Mouse (Mus musculus) G1E (cell line): ENCODE data around the gene Cdx2. TPM values are rescaled to one million over a fixed set of nuclear protein-coding genes. Genes with fewer than 3 reads are reported as not detected.

Source experiments
- ATAC-seq: 2 replicates; pipeline ENCODE4 v1.8.0; 2016; ENCODE audit warnings: mild to moderate bottlenecking; ENCODE audit not compliant: insufficient number of reproducible peaks, poor library complexity, low FRiP score, severe bottlenecking; ENCODE audit errors: extremely low read depth
- DNase-seq: peaks from one replicate; pipeline ENCODE4 v3.0.0; 2012; ENCODE audit warnings: low spot score
- H3K27me3 ChIP-seq: 2 replicates; pipeline ENCODE4 v1.6.1; 2012; ENCODE audit warnings: mild to moderate bottlenecking, low read length, inconsistent platforms; ENCODE audit not compliant: insufficient read depth
- H3K36me3 ChIP-seq: replicated peaks from 2 replicates; pipeline ENCODE3; 2012; ENCODE audit warnings: mild to moderate bottlenecking, inconsistent platforms
- H3K4me1 ChIP-seq: 2 replicates; pipeline ENCODE4 v1.6.1; 2012; ENCODE audit warnings: low read depth, low read length, inconsistent platforms, mixed read lengths; ENCODE audit not compliant: insufficient read depth
- H3K4me3 ChIP-seq: 2 replicates; pipeline ENCODE4 v1.5.1; 2012; ENCODE audit warnings: low read depth, mild to moderate bottlenecking, inconsistent platforms, low read length, moderate library complexity, mixed read lengths
- H3K9me3 ChIP-seq: replicated peaks from 2 replicates; pipeline ENCODE4 v1.6.1; 2012; ENCODE audit warnings: inconsistent platforms
- CTCF ChIP-seq: IDR thresholded peaks from 2 replicates; pipeline ENCODE4 v1.5.1; 2012; ENCODE audit warnings: low read depth, low read length, inconsistent platforms, mixed read lengths
- GATA1 ChIP-seq: IDR thresholded peaks from 2 replicates; pipeline ENCODE4 v1.6.1; 2012; ENCODE audit warnings: borderline replicate concordance, low read length, inconsistent platforms, mixed read lengths
- GATA2 ChIP-seq: IDR thresholded peaks from 2 replicates; pipeline ENCODE4 v1.6.1; 2012; ENCODE audit warnings: low read depth, low read length, inconsistent platforms, borderline replicate concordance
- POLR2AphosphoS5 ChIP-seq: IDR thresholded peaks from 2 replicates; pipeline ENCODE4 v1.6.1; 2012; ENCODE audit warnings: low read depth, low read length, inconsistent platforms; ENCODE audit not compliant: insufficient replicate concordance
- TAL1 ChIP-seq: conservative IDR thresholded peaks from 2 replicates; pipeline ENCODE4 v1.6.1; 2012; ENCODE audit warnings: low read depth, low read length, inconsistent platforms, mixed read lengths
- polyA plus RNA-seq: library from polyadenylated mRNA; stranded (reverse); fragments of >175 nt; gene quantifications from 2 replicates; pipeline ENCODE4 v1.2.3, GENCODE M21; 2012
- total RNA-seq, 2 experiments: library from RNA; stranded (forward) in 1 of 2; stranded (reverse) in 1 of 2; fragments of 200-1000 nt in 1 of 2; fragments of >200 nt in 1 of 2; fragmentation: Nextera tagmentation in 1 of 2; gene quantifications; 2 replicates each; pipeline ENCODE4 v1.2.3; 2014 to 2017

Cdx2 gene
- total and polyA plus RNA-seq, 3 experiments, result not detected

DNA sequence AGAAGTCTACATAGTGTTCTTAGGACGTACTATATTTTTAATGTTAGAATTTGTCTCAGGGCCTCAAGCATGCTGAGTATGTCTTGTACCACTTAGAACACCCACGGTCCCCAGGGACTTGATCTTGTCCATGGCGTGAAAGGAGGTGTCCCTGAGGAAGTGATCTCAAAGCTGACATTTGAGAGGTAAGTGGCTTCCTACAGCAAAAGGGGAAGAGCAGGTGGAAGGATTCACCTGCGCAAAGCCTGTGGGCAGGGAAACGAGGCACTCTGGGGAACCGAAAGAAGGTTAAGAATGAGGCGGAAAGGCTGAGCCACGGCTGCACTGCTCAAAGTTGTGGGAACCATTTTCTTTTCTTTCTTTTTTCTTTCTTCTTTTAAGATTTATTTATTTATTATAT, 44.9 kb upstream of the Cdx2 start:
- Histone ChIP-seq H3K27me3 (no peaks in the 10 kb centered on the region), H3K4me1 (peaks cover 2% of the 10 kb centered on the region; the same call in 1 of the 2 replicates), H3K36me3 (no peaks in the 10 kb centered on the region), H3K4me3 (no peak overlapping the region), H3K9me3 (no peaks in the 10 kb centered on the region)
- no peak for TF ChIP-seq GATA2
- TF ChIP-seq GATA1, result no peak
- no peak for TF ChIP-seq POLR2AphosphoS5
- DNase-seq (no peak), ATAC-seq (no peak)

DNA sequence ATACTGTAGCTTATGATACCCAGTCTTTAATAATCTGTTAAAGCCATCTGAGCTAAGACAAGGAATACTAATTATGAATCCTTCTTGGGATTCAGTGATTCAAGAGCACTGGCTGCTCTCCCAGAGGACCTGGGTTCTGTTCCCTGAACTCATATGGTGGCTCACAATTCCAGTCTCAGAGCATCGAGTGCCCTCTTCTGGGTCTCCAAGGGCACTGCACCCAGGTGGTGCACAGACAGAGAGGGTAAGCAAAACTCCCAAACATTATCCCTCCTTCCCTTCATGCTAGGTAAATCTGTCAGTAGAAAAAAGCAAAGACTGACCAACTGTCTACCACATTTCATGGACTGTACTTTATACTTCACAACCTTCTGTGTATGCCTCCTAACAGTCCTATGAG, 38.9 kb upstream of the Cdx2 start:
- no peaks in the 10 kb centered on the region for H3K4me1 ChIP-seq

DNA sequence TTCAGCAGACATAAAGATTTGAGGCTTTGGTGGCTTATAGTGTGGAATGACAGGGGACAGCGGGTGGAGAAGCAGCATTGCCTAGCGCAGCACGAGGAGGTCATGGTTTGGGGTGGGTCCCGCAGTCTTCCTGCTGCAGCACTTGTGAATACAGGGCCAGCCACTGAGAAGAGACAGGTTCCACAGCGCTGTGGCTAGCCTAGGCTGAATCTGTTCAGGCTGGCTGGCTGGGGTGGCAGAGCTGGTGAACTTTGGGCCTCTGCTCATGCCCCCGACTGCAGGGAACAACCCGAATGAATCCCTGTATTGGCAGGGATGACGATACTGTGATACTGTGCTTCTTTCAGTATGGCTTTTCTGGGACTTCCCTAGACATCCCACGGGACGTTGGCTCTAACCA, 36.8 kb upstream of the Cdx2 start:
- Histone ChIP-seq H3K4me1 (no peaks in the 10 kb centered on the region), H3K36me3 (no peaks in the 10 kb centered on the region), H3K4me3 (no peak overlapping the region), H3K27me3 (no peaks in the 10 kb centered on the region), H3K9me3 (no peaks in the 10 kb centered on the region)
- no peak for ATAC-seq
- TF ChIP-seq POLR2AphosphoS5, result no peak
- no peak for TF ChIP-seq GATA2
- no peak for TF ChIP-seq GATA1
- TF ChIP-seq TAL1, result no peak
- TF ChIP-seq CTCF, result no peak
- no peak for DNase-seq

More for the DNA sequence above, 38.9 kb upstream of the Cdx2 start:
- Histone ChIP-seq H3K36me3 (no peaks in the 10 kb centered on the region), H3K27me3 (no peaks in the 10 kb centered on the region), H3K4me3 (no peak overlapping the region), H3K9me3 (no peaks in the 10 kb centered on the region)
- TF ChIP-seq CTCF (no peak), POLR2AphosphoS5 (no peak), GATA2 (no peak), TAL1 (no peak), GATA1 (no peak)
- DNase-seq, result no peak
- ATAC-seq, result no peak

DNA sequence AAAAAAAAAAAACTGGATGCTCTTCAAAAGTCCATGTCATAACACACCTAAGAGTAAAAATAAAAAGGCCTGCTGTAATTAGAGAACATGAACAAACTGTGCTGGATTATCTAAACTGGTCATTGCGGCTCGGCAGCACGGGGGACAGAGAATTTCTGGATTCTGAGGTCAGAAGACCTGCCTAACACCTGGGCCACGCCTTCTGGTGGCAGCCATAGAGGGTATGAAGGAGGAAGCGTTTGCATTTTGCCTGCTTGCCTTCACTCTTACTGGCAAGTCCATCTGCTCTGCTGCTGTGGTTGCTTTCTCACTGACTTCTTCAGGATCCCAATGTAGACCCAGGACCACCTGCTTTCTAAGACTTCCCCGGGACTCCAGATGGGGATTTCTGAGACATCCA, 35.8 kb upstream of the Cdx2 start:
- Histone ChIP-seq H3K9me3 (no peaks in the 10 kb centered on the region), H3K27me3 (no peaks in the 10 kb centered on the region), H3K36me3 (no peaks in the 10 kb centered on the region), H3K4me1 (no peaks in the 10 kb centered on the region), H3K4me3 (no peak overlapping the region)
- TF ChIP-seq CTCF, result no peak
- TF ChIP-seq GATA2, result no peak
- TF ChIP-seq TAL1, result no peak
- TF ChIP-seq GATA1, result no peak
- TF ChIP-seq POLR2AphosphoS5, result no peak
- no peak for ATAC-seq
- DNase-seq, result no peak

DNA sequence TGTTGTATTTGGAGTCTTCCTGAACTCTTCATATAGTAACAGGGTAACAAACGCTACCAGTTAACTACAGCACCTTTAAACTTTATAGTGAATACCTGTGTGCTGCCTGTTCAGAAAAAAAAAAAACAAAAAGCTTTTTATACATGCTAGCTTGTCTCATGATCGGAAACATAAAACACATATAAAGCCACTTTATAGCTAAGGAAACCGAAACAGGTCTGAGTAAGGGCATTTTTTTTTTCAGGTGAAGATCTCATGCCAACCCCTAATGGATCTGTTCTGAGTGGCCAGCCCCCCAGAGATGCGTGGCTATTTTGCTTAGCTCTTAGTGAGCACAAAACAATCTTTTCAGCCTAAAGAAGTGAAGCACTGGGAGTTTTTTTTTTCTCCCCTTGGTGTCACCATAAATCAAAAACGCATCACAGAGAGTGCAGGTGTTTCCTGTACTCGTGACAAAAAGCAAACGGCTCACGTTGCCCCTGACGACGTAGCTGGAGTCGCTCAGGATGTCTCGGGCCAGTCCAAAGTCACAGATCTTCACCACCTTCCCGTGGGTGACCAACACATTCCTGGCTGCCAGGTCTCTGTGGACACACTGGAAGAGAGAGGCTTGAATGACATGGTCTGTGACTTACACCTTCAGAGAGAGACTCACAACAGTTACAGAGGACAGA, 33.8 kb upstream of the Cdx2 start:
- H3K27me3 ChIP-seq, result no peaks in the 10 kb centered on the region
- no peaks in the 10 kb centered on the region for H3K4me1 ChIP-seq
- TF ChIP-seq GATA2 (no peak), POLR2AphosphoS5 (no peak), TAL1 (no peak), GATA1 (no peak), CTCF (no peak)
- DNase-seq, result no peak
- H3K36me3 ChIP-seq, result no peaks in the 10 kb centered on the region
- no peak for ATAC-seq
- no peak overlapping the region for H3K4me3 ChIP-seq
- no peaks in the 10 kb centered on the region for H3K9me3 ChIP-seq

DNA sequence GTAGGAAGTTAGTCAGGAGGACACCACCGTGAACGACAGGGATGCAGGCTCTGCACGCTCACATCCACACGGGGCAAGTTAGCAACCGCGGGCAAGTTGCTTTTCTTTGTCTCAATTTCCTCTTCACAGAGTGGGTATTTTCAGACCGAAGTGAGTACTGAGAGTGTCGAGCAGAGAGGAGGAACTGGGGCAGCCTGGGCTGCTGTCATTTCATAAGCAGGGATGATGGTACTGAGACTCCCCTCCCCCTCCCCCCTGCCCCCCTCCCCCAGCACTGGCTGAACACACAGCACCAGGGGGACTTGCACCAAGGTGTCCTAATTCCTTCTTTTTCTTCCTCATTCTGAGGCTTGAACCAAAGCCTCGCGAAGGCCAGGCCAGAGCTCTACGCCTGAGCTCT, 32.5 kb upstream of the Cdx2 start:
- TF ChIP-seq GATA2 (no peak), GATA1 (no peak)
- H3K4me1 ChIP-seq, result no peaks in the 10 kb centered on the region
- ATAC-seq, result no peak
- H3K36me3 ChIP-seq, result no peaks in the 10 kb centered on the region
- DNase-seq, result no peak
- no peak overlapping the region for H3K4me3 ChIP-seq
- H3K9me3 ChIP-seq, result no peaks in the 10 kb centered on the region
- H3K27me3 ChIP-seq, result no peaks in the 10 kb centered on the region
